Mouse (Mus musculus): ENCODE measurements around the gene Mrgpra4.

Gene Mrgpra4

GRCm38 (mm10) chr7:47981995-47982394 lies at the start of gene Mrgpra4:
Gene Mrgpra4, minus strand, starts transcription at chr7:47982095.
- no peak for DNase-seq (ENCODE audit: low spot score)

GRCm38 (mm10) chr7:48027497-48027896 lies 45.6 kb upstream of the Mrgpra4 start, which contains the start of gene Mrgprx1:
Gene Mrgprx1, minus strand, starts transcription at chr7:48027597.
- DNase-seq (ENCODE audit: low spot score), result no peak

DNA sequence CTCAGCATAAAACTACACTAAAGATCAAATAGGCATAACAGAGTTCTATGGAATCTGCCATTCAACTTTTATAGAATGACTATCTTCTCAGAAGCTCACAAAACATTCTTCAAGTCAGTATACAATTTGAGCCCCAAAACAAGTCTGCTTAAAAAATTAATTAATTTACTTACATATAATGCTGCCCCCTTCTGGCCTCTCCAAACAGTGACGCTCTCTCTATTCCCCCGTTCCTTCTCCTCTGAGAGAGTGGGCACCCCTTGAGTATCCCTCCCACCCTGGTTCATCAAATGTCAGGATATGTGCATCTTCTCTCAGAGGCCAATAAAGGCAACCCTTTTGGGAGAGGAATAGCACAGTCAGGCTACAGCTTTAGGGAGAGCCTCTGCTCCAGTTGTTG lies 36.0 kb upstream of the Mrgpra4 start:
- no peak for DNase-seq (ENCODE audit: low spot score)

- no peak for DNase-seq (ENCODE audit: low spot score)
Observed at GRCm38 (mm10) chr7:47995689-47996088, 13.8 kb upstream of the Mrgpra4 start.

DNA sequence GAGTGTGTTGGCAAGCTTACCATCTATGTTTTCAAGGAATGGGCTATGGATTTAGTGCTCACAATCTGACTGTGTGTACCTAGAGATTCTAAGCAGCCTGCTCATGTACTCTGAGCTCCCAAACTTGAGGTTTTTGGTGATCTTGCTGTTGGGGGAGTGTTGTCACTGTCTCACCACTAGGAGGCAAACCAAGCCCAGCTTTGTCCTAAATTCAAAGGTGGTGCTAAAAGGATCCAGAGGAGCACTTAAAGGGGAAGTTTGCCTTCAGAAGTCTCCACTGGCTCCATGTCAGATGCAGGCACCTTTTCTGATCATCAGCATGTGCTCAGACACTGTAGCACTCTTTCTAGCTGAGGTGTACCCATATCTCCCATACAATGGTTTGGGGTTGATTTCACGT lies 4.9 kb upstream of the Mrgpra4 start:
- no peak for DNase-seq (ENCODE audit: low spot score)
